Mouse (Mus musculus) intestine, embryonic 14.5 days (tissue): Measurements from ENCODE around the gene Olfr1128. TPM values are rescaled to one million over a fixed set of nuclear protein-coding genes. Genes with fewer than 3 reads are reported as not detected.
"Not testable (repeated sequence)": the region's sequence is repeated elsewhere in the genome, so short reads cannot be mapped to it uniquely, and the experiment has no call there.

ENCODE experiments used
- ATAC-seq: fragments of 200-750 bp; cut with Nextera tagmentation; replicated peaks from 2 replicates; pipeline ENCODE4 v1.8.0; 2017; ENCODE audit warnings: low read depth, moderate number of reproducible peaks, moderate TSS enrichment, moderate library complexity; ENCODE audit not compliant: low FRiP score, low TSS enrichment
- DNase-seq: peaks from one replicate; pipeline ENCODE4 v3.0.0-alpha.2; 2018; ENCODE audit warnings: low spot score
- H3K27ac ChIP-seq: fragments of 300-500 bp; sonication (generic); 2 replicates; pipeline ENCODE4 v1.5.1; 2014; ENCODE audit warnings: low read depth, mild to moderate bottlenecking, control low read depth
- H3K27me3 ChIP-seq: fragments of 300-500 bp; sonication (generic); replicated peaks from 2 replicates; pipeline ENCODE4 v1.6.1; 2014; ENCODE audit warnings: low read length, control low read depth; ENCODE audit not compliant: control insufficient read depth, insufficient read depth
- H3K36me3 ChIP-seq: fragments of 300-500 bp; sonication (generic); 2 replicates; pipeline ENCODE4 v1.6.1; 2014; ENCODE audit warnings: low read length, control low read depth; ENCODE audit not compliant: control insufficient read depth, insufficient read depth
- H3K4me1 ChIP-seq: fragments of 300-500 bp; sonication (generic); replicated peaks from 2 replicates; pipeline ENCODE4 v1.6.1; 2014; ENCODE audit warnings: low read length, control low read depth, mixed read lengths; ENCODE audit not compliant: control insufficient read depth, insufficient read depth
- H3K4me2 ChIP-seq: fragments of 300-500 bp; sonication (generic); 2 replicates; pipeline ENCODE4 v1.6.1; 2014; ENCODE audit warnings: low read length
- H3K4me3 ChIP-seq: fragments of 300-500 bp; sonication (generic); 2 replicates; pipeline ENCODE4 v1.5.1; 2014; ENCODE audit warnings: low read depth, low read length, control low read depth, mixed read lengths
- H3K9ac ChIP-seq: fragments of 300-500 bp; sonication (generic); 2 replicates; pipeline ENCODE4 v1.6.1; 2014; ENCODE audit warnings: mild to moderate bottlenecking, low read length
- H3K9me3 ChIP-seq: fragments of 300-500 bp; sonication (generic); 2 replicates; pipeline ENCODE4 v1.6.1; 2016; ENCODE audit warnings: low read length, control low read depth; ENCODE audit not compliant: control insufficient read depth
- WGBS: fragments of 180-500 bp; shearing (Covaris S2); extraction: QIAGEN DNeasy Blood & Tissue Kit; methylation state at CpG from one replicate; pipeline ENCODE4 v1.1.7; 2014; 5-methylcytosine and 5-hydroxymethylcytosine counted together
- polyA plus RNA-seq: library from polyadenylated mRNA; unstranded; fragments of >200 nt; fragmentation: Nextera tagmentation; extraction: Ambion mirVana; gene quantifications from 2 replicates; pipeline ENCODE4 v1.2.1, GENCODE M21; 2014

The Olfr1128 gene
- polyA plus RNA-seq, 1 experiment from 2014 or later = not detected

DNA sequence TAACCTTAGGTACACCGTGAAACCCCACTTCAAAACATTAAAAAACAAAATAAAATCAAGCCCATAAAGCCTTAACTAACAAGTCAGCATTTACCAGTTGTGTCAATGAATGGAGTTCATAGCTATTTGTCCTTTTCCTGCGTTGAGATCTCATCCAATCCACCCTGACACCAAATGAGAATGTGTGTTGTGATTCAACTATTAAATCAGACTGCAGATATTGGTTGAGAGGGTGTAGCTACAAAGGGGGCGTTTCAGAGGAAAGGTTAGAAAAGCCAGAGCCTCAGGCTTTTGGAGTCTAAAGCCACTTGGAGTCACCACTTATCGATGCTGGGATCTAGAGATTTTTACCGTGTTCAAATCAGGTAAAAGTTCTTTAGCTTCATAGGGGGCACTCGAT is 39.1 kb downstream of the Olfr1128 start, which contains the start of gene Pramel6:
Gene Pramel6, plus strand, starts transcription at position 301 of the 400 bp plus-strand sequence.
- Histone ChIP-seq H3K36me3 (no peaks in the 10 kb centered on the region), H3K4me2 (no peak within 1 kb of the TSS), H3K27ac (no peak within 1 kb of the TSS), H3K27me3 (no peaks in the 10 kb centered on the region), H3K9ac (no peak within 1 kb of the TSS), H3K4me1 (no peaks in the 10 kb centered on the region), H3K4me3 (no peak within 1 kb of the TSS), H3K9me3 (no peaks in the 10 kb centered on the region)
- WGBS = 90% methylated on average over 6 of the region's 6 CpGs
- DNase-seq = no peak
- ATAC-seq = no peak

DNA sequence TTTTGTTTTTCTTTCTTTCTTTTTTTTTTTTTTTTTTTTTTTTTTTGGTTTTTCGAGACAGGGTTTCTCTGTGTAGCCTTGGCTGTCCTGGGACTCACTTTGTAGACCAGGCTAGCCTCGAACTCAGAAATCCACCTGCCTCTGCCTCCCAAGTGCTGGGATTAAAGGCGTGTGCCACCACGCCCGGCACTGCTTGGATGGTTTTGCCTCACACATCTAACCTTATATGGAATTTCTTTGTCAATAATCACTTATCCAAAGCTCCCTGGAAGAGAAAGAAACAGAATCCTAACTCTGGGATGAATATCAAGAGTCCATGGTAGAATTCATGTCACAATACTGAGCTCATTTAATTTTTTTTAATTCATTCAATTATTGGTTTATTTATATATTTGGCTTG is 48.3 kb downstream of the Olfr1128 start, which contains the start of gene Pramel7:
Gene Pramel7, minus strand, starts transcription at position 101 of the 400 bp plus-strand sequence.
- DNase-seq = not testable (repeated sequence)
- WGBS = 95% methylated on average over 3 of the region's 5 CpGs

More for the DNA sequence above, 48.3 kb downstream of the Olfr1128 start, which contains the start of gene Pramel7:
- not testable (repeated sequence) for H3K36me3 ChIP-seq, ATAC-seq, H3K27ac ChIP-seq, H3K4me3 ChIP-seq, H3K9me3 ChIP-seq, H3K9ac ChIP-seq, H3K27me3 ChIP-seq, H3K4me1 ChIP-seq, H3K4me2 ChIP-seq

Other genes with a start within 250 kb of the Olfr1128 start
- gene Olfr1118, start 238.0 kb downstream of the Olfr1128 start, polyA plus RNA-seq = not detected in 2 replicates
- gene Olfr1120, start 190.7 kb downstream of the Olfr1128 start, polyA plus RNA-seq = not detected in 2 replicates
- gene Olfr1121, start 175.6 kb downstream of the Olfr1128 start, polyA plus RNA-seq = not detected in 2 replicates
- not detected in 2 replicates for gene Olfr1122, start 159.7 kb downstream of the Olfr1128 start, polyA plus RNA-seq
- not detected in 2 replicates for gene Olfr1123, start 128.9 kb downstream of the Olfr1128 start, polyA plus RNA-seq
- 0.07 TPM in 1 of 2 replicates, not detected in the other for gene Olfr1124, start 115.3 kb downstream of the Olfr1128 start, polyA plus RNA-seq
- gene Olfr1126, start 91.6 kb downstream of the Olfr1128 start, polyA plus RNA-seq = not detected in 2 replicates
- gene Pramel7, start 48.4 kb downstream of the Olfr1128 start, polyA plus RNA-seq = not detected in 2 replicates
- gene Pramel6, start 39.0 kb downstream of the Olfr1128 start, polyA plus RNA-seq = not detected in 2 replicates
- gene Olfr153, start 13.7 kb downstream of the Olfr1128 start, polyA plus RNA-seq = not detected in 2 replicates
- gene Olfr1129, start 28.4 kb upstream of the Olfr1128 start, polyA plus RNA-seq = not detected in 2 replicates
- not detected in 2 replicates for gene Olfr1130, start 60.7 kb upstream of the Olfr1128 start, polyA plus RNA-seq
- not detected in 2 replicates for gene Olfr1131, start 81.6 kb upstream of the Olfr1128 start, polyA plus RNA-seq
- not detected in 2 replicates for gene Olfr1132, start 92.0 kb upstream of the Olfr1128 start, polyA plus RNA-seq
- gene Olfr1133, start 101.8 kb upstream of the Olfr1128 start, polyA plus RNA-seq = not detected in 2 replicates
- not detected in 2 replicates for gene Olfr1134, start 112.9 kb upstream of the Olfr1128 start, polyA plus RNA-seq
- not detected in 2 replicates for gene Olfr1135, start 128.1 kb upstream of the Olfr1128 start, polyA plus RNA-seq
- not detected in 2 replicates for gene Olfr1136, start 148.4 kb upstream of the Olfr1128 start, polyA plus RNA-seq
- gene Olfr1137, start 167.6 kb upstream of the Olfr1128 start, polyA plus RNA-seq = not detected in 2 replicates
- gene Olfr1138, start 194.4 kb upstream of the Olfr1128 start, polyA plus RNA-seq = not detected in 2 replicates
- not detected in 2 replicates for gene Olfr1140, start 198.2 kb upstream of the Olfr1128 start, polyA plus RNA-seq
- not detected in 2 replicates for gene Olfr1141, start 208.4 kb upstream of the Olfr1128 start, polyA plus RNA-seq
- not detected in 2 replicates for gene Olfr152, start 233.9 kb upstream of the Olfr1128 start, polyA plus RNA-seq